ENCODE assay signal across 22 mouse cellular contexts in the genomic region with DNA sequence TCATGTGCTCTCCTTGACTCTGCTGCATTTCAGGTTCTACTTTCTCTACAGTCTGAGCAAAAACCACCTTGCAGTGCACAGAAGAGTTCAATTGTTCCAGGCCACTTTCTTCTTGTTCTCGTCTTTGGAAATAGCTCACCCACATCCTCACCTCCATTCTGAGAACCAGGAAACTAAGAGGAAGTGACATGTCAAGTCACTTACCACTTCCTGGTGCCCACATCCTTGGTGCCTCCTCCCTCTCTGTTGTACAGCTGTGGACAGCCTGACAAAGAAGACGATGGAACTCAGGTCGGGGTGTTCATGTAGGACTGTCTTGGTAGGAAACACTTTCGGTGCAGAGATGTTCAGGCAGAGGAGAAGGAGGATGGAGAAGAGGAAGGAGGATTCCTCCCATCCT.
A peak's percentile ranks its signal among the peaks of the same experiment; 100 is the strongest.
DNase-seq lines count a peak whose midpoint lies in the region; ATAC-seq and TF ChIP-seq lines count a peak whose summit lies in the region.
"Had no signal": no experiment of that assay in that cellular context is flagged by ENCODE, and none has a peak within 500 bp of the region (broad histone marks: within the 10 kb centered on the region; RNA-seq: fewer than 3 reads in every experiment).

No protein-coding gene starts in this region.

- TF ChIP-seq POLR2A in thymus, adult 2 months (IDR thresholded peaks at IDR 0.05; ENCODE audit: control insufficient read depth, extremely low read depth, insufficient read depth, low read length, poor library complexity), result no peak

- no peaks in the 10 kb centered on the region for H3K4me1 ChIP-seq in liver, postnatal 0 days (ENCODE audit: insufficient read depth)
- no peaks in the 10 kb centered on the region for H3K4me1 ChIP-seq in liver, embryonic 12.5 days
- peaks cover 12% of the 10 kb centered on the region for H3K4me1 ChIP-seq in thymus, adult 2 months (replicated peaks; ENCODE audit: control insufficient read depth, insufficient read depth, low read length)
- H3K4me1 ChIP-seq: intestine, embryonic 15.5 days; liver, embryonic 15.5 days had no signal

- H3K27me3 ChIP-seq in liver, postnatal 0 days (ENCODE audit: insufficient read depth, low read length), result no peaks in the 10 kb centered on the region
- H3K27me3 ChIP-seq in liver, embryonic 12.5 days (replicated peaks), result no peaks in the 10 kb centered on the region
- H3K27me3 ChIP-seq in thymus, adult 2 months (ENCODE audit: control insufficient read depth, insufficient read depth, low read length), result no peaks in the 10 kb centered on the region
- H3K27me3 ChIP-seq: embryonic facial prominence, embryonic 12.5 days; forebrain, embryonic 13.5 days; hindbrain, embryonic 13.5 days; intestine, embryonic 15.5 days; kidney, embryonic 15.5 days; liver, embryonic 15.5 days had no signal

- DNase-seq in liver, postnatal 0 days, result no peak
- DNase-seq in thymus, adult 2 months, result peak; percentile 15
- DNase-seq in c-Kit-positive CD71-positive TER-119-positive erythroid progenitor cells, embryonic 14.5 days (ENCODE audit: low spot score), result no peak
- no peak for DNase-seq in urinary bladder, postnatal 25 days (ENCODE audit: low spot score)
- no peak for DNase-seq in heart, adult 9 months (ENCODE audit: low spot score in 2 of 2)
- no peak for DNase-seq in urinary bladder, postnatal 4 days (ENCODE audit: low spot score in 2 of 2)
- DNase-seq: adrenal gland, adult 8-10 months; cerebellum, adult 9-10 months; gastrocnemius, postnatal 14 days; heart, postnatal 10 days; layer of hippocampus, postnatal 36 days had no signal

- no peak overlapping the region for H3K4me3 ChIP-seq in liver, postnatal 0 days (ENCODE audit: low read depth, low read length)
- H3K4me3 ChIP-seq in liver, embryonic 12.5 days, result no peak overlapping the region
- H3K4me3 ChIP-seq in thymus, adult 2 months (ENCODE audit: control insufficient read depth, insufficient read depth, low read length), result no peak overlapping the region
- H3K4me3 ChIP-seq: embryonic facial prominence, embryonic 12.5 days; erythroblast, embryonic 14.5 days; forebrain, embryonic 13.5 days; hindbrain, embryonic 13.5 days; intestine, embryonic 15.5 days; kidney, embryonic 15.5 days; liver, embryonic 15.5 days had no signal

- H3K9ac ChIP-seq in liver, postnatal 0 days (replicated peaks), result no peak overlapping the region
- no peak overlapping the region for H3K9ac ChIP-seq in liver, embryonic 12.5 days
- H3K9ac ChIP-seq: embryonic facial prominence, embryonic 12.5 days; forebrain, embryonic 13.5 days; hindbrain, embryonic 13.5 days; intestine, embryonic 15.5 days; kidney, embryonic 15.5 days; liver, embryonic 15.5 days had no signal

- no peak overlapping the region for H3K4me2 ChIP-seq in liver, postnatal 0 days (ENCODE audit: low read depth, low read length)
- no peak overlapping the region for H3K4me2 ChIP-seq in liver, embryonic 12.5 days
- H3K4me2 ChIP-seq: embryonic facial prominence, embryonic 12.5 days; forebrain, embryonic 13.5 days; heart, embryonic 11.5 days; hindbrain, embryonic 13.5 days; intestine, embryonic 15.5 days; kidney, embryonic 15.5 days; liver, embryonic 15.5 days had no signal

- no peak for TF ChIP-seq CTCF in liver, postnatal 0 days (IDR thresholded peaks at IDR 0.05; ENCODE audit: low read depth)
- TF ChIP-seq CTCF in thymus, adult 2 months (IDR thresholded peaks at IDR 0.05; ENCODE audit: borderline replicate concordance, control insufficient read depth, extremely low read depth, insufficient read depth, low read length, poor library complexity), result no peak

- no peak overlapping the region for H3K27ac ChIP-seq in liver, postnatal 0 days (ENCODE audit: low read depth)
- H3K27ac ChIP-seq in liver, embryonic 12.5 days, result no peak overlapping the region
- no peak overlapping the region; the same call in 1 of the 2 replicates for H3K27ac ChIP-seq in thymus, adult 2 months (ENCODE audit: control insufficient read depth, insufficient read depth, low read length)
- H3K27ac ChIP-seq: embryonic facial prominence, embryonic 12.5 days; forebrain, embryonic 13.5 days; hindbrain, embryonic 13.5 days; intestine, embryonic 15.5 days; kidney, embryonic 15.5 days; liver, embryonic 15.5 days had no signal

- no peaks in the 10 kb centered on the region for H3K36me3 ChIP-seq in liver, postnatal 0 days (replicated peaks; ENCODE audit: insufficient read depth, low read length)
- no peaks in the 10 kb centered on the region for H3K36me3 ChIP-seq in liver, embryonic 12.5 days
- H3K36me3 ChIP-seq in thymus, adult 2 months (ENCODE audit: control insufficient read depth, insufficient read depth, low read length), result no peaks in the 10 kb centered on the region
- H3K36me3 ChIP-seq: embryonic facial prominence, embryonic 12.5 days; hindbrain, embryonic 13.5 days; intestine, embryonic 15.5 days; kidney, embryonic 15.5 days; liver, embryonic 15.5 days had no signal

- TF ChIP-seq EP300 in liver, postnatal 0 days (IDR thresholded peaks at IDR 0.05; ENCODE audit: low read depth), result no peak

- WGBS in liver, postnatal 0 days (ENCODE audit: insufficient replicate concordance), result 46% methylated on average over 4 of the region's 4 CpGs
- WGBS in liver, embryonic 12.5 days (ENCODE audit: insufficient replicate concordance), result 40% methylated on average over 4 of the region's 4 CpGs
- 36% methylated on average over 4 of the region's 4 CpGs for WGBS in thymus, adult 2 months

- no peaks in the 10 kb centered on the region for H3K9me3 ChIP-seq in liver, postnatal 0 days (ENCODE audit: low read length)
- H3K9me3 ChIP-seq in liver, embryonic 12.5 days (replicated peaks), result no peaks in the 10 kb centered on the region
- H3K9me3 ChIP-seq: embryonic facial prominence, embryonic 12.5 days; forebrain, embryonic 13.5 days; hindbrain, embryonic 13.5 days; intestine, embryonic 15.5 days; kidney, embryonic 15.5 days; liver, embryonic 15.5 days had no signal

- ATAC-seq in liver, postnatal 0 days, result peak; percentile 19; the same call in 1 of the 2 replicates
- ATAC-seq in liver, embryonic 12.5 days, result no peak
- peak; percentile 88 for ATAC-seq in inflammation-experienced regulatory T-cells, adult 6 months
- ATAC-seq: forebrain, embryonic 13.5 days; intestine, embryonic 15.5 days; midbrain, embryonic 16.5 days had no signal
